Mouse (Mus musculus) liver, embryonic 11.5 days (tissue): ENCODE results near the gene Trak1. TPM values are rescaled to one million over a fixed set of nuclear protein-coding genes. Genes with fewer than 3 reads are reported as not detected.

Source experiments
- ATAC-seq: fragments of 200-750 bp; cut with Nextera tagmentation; replicated peaks from 2 replicates; pipeline ENCODE4 v1.8.0; 2017; ENCODE audit warnings: moderate number of reproducible peaks, mild to moderate bottlenecking, moderate TSS enrichment, moderate library complexity; ENCODE audit not compliant: low FRiP score
- DNase-seq: peaks from one replicate; pipeline ENCODE4 v3.0.0-alpha.2; 2017; ENCODE audit warnings: low spot score
- H3K27ac ChIP-seq: fragments of 300-500 bp; sonication (generic); 2 replicates; pipeline ENCODE4 v1.5.1; 2014; ENCODE audit warnings: mild to moderate bottlenecking, low read depth, low read length, control low read depth
- H3K27me3 ChIP-seq: fragments of 300-500 bp; sonication (generic); replicated peaks from 2 replicates; pipeline ENCODE4 v1.6.1; 2014; ENCODE audit warnings: low read length, mixed read lengths; ENCODE audit not compliant: control insufficient read depth, insufficient read depth
- H3K36me3 ChIP-seq: fragments of 300-500 bp; sonication (generic); 2 replicates; pipeline ENCODE4 v1.6.1; 2014; ENCODE audit warnings: mild to moderate bottlenecking, low read length, moderate library complexity, mixed read lengths; ENCODE audit not compliant: control insufficient read depth, insufficient read depth
- H3K4me1 ChIP-seq: fragments of 300-500 bp; sonication (generic); replicated peaks from 2 replicates; pipeline ENCODE4 v1.6.1; 2014; ENCODE audit warnings: low read length, mixed read lengths; ENCODE audit not compliant: control insufficient read depth, insufficient read depth
- H3K4me2 ChIP-seq: fragments of 300-500 bp; sonication (generic); 2 replicates; pipeline ENCODE4 v1.6.1; 2014; ENCODE audit warnings: mild to moderate bottlenecking, control low read depth, moderate library complexity
- H3K4me3 ChIP-seq: fragments of 300-500 bp; sonication (generic); 2 replicates; pipeline ENCODE4 v1.5.1; 2014; ENCODE audit warnings: low read depth, low read length, control low read depth
- H3K9ac ChIP-seq: fragments of 300-500 bp; sonication (generic); 2 replicates; pipeline ENCODE4 v1.6.1; 2014; ENCODE audit warnings: low read depth, low read length, control low read depth
- H3K9me3 ChIP-seq: fragments of 300-500 bp; sonication (generic); 2 replicates; pipeline ENCODE4 v1.6.1; 2016; ENCODE audit warnings: low read length, inconsistent platforms, mixed read lengths; ENCODE audit not compliant: control insufficient read depth
- WGBS: fragments of 180-500 bp; shearing (Covaris S2); extraction: QIAGEN DNeasy Blood & Tissue Kit; methylation state at CpG from one replicate; pipeline ENCODE4 v1.1.7; 2014; 5-methylcytosine and 5-hydroxymethylcytosine counted together
- polyA plus RNA-seq: library from polyadenylated mRNA; unstranded; fragments of >200 nt; fragmentation: Nextera tagmentation; extraction: Ambion mirVana; gene quantifications from 2 replicates; pipeline ENCODE4 v1.2.1, GENCODE M21; 2014

The Trak1 gene
- polyA plus RNA-seq, 1 experiment from 2014 or later, result 11.2 TPM

DNA sequence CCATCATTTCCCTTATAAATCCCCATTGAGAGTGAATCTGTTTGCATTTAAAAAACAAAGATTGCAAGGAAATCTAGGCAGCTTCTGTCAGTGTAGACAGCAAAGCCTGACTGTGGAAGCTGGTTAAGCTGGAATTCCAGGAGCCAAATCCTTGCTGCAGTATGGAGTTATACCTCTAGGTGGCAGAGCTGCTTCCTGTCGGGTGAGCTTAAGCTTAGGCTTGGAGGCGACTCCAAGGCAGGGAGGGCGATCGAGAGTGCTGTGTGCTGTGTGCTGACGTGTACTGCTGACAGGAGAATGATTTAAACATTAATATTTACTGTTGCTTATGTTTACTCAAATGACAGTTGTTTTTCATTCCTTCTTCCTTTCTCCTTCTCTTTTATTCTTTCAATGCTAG, 95.1 kb downstream of the Trak1 start:
- H3K4me3 ChIP-seq, result no peak overlapping the region
- H3K4me2 ChIP-seq, result no peak overlapping the region
- DNase-seq (no peak), ATAC-seq (0 out of 2 replicates have a peak, but pooled peaks have one; percentile 54)
- H3K36me3 ChIP-seq, result peaks cover 4% of the 10 kb centered on the region; the same call in 1 of the 2 replicates
- no peak overlapping the region for H3K9ac ChIP-seq
- H3K9me3 ChIP-seq, result no peaks in the 10 kb centered on the region
- no peaks in the 10 kb centered on the region for H3K4me1 ChIP-seq
- 31% methylated on average over 5 of the region's 5 CpGs for WGBS
- H3K27ac ChIP-seq, result no peak overlapping the region
- H3K27me3 ChIP-seq, result no peaks in the 10 kb centered on the region

DNA sequence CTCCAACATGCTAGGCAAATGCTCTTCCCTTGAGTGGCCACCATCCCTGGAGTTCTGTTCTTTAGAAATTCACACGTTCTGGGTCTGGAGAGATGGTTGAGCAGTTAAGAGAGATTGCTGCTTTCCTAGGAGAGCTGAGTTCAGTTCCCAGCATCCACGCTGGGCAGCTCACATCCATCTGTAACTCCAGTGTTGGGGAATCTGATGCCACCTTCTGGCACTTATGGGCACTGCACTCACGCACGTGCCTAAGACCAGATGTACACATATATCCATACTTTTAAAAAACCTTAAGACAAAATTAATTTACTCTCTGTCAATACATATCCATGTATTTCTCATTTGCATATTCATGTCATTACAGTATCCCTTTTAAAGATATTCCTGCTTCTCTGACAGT, 95.8 kb downstream of the Trak1 start:
- Histone ChIP-seq H3K27ac (no peak overlapping the region), H3K4me3 (no peak overlapping the region), H3K4me1 (no peaks in the 10 kb centered on the region), H3K9me3 (no peaks in the 10 kb centered on the region), H3K36me3 (peaks cover 4% of the 10 kb centered on the region; the same call in 1 of the 2 replicates), H3K9ac (no peak overlapping the region), H3K27me3 (no peaks in the 10 kb centered on the region), H3K4me2 (no peak overlapping the region)
- DNase-seq (no peak), ATAC-seq (no peak)
- WGBS, result 87% methylated on average over 4 of the region's 4 CpGs

DNA sequence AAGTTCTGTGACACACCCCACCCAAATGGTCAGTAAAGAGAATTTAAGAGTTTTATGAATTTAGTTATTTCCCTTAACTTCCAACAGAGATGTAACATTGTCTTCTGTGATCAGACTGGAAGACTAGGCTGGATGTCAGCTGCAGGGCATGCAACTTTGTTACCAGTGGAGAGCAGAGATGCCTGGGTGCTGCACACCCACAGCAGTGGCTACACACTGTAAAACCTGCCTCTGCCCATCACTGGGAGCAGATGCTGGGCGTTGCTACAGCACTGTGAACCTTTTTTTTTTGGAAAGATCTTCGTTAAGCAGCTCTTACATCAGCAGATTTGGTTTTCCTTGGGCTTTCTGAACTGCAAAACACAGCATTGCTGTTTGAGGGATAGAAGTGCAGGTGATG, 97.6 kb downstream of the Trak1 start:
- DNase-seq (no peak), ATAC-seq (no peak)
- H3K4me2 ChIP-seq, result no peak overlapping the region
- 77% methylated on average over 2 of the region's 2 CpGs for WGBS
- H3K27ac ChIP-seq, result no peak overlapping the region
- peaks cover 4% of the 10 kb centered on the region; the same call in 1 of the 2 replicates for H3K36me3 ChIP-seq
- no peaks in the 10 kb centered on the region for H3K4me1 ChIP-seq
- H3K4me3 ChIP-seq, result no peak overlapping the region
- no peaks in the 10 kb centered on the region for H3K9me3 ChIP-seq
- H3K27me3 ChIP-seq, result no peaks in the 10 kb centered on the region
- no peak overlapping the region for H3K9ac ChIP-seq

DNA sequence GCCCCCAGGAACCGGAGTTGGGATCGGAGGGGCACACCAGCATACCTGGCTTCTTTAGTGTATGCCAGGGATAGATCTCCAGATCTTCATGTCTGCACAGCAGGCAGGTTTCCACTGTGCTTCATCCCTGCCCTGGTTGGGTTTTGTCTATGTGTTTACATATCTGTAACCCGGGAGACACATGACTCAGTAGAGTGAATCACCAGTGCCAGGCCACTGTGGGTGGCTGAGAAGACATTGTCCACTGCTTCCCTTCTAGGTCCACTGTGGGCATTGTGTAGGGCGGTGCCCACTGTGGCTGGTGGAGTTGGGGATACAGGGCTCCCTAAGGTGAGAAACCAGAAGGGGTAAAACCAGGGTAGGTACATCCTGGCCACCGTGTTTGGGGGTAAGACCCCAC, 98.5 kb downstream of the Trak1 start:
- Histone ChIP-seq H3K36me3 (peaks cover 4% of the 10 kb centered on the region; the same call in 1 of the 2 replicates), H3K9ac (no peak overlapping the region), H3K27me3 (no peaks in the 10 kb centered on the region), H3K4me2 (no peak overlapping the region), H3K4me3 (no peak overlapping the region), H3K9me3 (no peaks in the 10 kb centered on the region), H3K27ac (no peak overlapping the region), H3K4me1 (no peaks in the 10 kb centered on the region)
- ATAC-seq (no peak), DNase-seq (no peak)
- 85% methylated on average over 5 of the region's 5 CpGs for WGBS

DNA sequence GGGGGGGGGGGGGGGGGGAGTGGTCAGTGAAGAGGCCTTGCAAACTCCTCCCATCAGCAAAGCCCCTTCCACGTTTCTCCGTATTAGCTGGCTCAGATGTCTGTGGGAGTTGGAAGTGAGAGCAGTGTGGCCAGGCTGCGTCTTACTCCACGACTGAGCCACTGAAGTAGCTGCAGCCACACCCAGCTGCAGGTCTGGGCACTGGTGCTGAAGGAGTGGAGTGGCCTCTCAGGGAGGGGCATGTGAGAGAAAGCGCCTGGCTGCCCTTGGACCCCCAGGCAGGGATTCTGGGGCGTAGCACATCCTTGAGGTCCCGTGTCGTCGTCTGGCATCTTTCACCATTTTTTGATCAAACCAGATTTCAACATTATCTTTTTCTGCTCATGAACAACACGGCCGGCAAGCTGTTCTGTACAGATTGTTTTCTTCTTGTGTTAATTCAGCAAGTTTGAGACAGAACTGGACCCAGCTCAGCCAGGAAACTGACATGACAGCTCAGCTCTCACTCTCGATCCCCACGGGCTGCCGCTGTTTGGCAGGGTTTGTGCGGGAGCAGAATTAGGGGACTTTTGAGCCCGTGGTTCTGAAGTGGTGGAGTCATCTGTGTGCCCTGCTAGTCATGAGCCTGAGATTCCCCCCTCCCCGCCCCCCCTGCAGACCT, 100.9 kb downstream of the Trak1 start:
- Histone ChIP-seq H3K27me3 (no peaks in the 10 kb centered on the region), H3K4me3 (no peak overlapping the region), H3K9ac (no peak overlapping the region), H3K9me3 (no peaks in the 10 kb centered on the region), H3K4me1 (no peaks in the 10 kb centered on the region), H3K4me2 (no peak overlapping the region), H3K36me3 (no peaks in the 10 kb centered on the region), H3K27ac (no peak overlapping the region)
- 74% methylated on average over 17 of the region's 17 CpGs for WGBS
- no peak for DNase-seq
- no peak for ATAC-seq

DNA sequence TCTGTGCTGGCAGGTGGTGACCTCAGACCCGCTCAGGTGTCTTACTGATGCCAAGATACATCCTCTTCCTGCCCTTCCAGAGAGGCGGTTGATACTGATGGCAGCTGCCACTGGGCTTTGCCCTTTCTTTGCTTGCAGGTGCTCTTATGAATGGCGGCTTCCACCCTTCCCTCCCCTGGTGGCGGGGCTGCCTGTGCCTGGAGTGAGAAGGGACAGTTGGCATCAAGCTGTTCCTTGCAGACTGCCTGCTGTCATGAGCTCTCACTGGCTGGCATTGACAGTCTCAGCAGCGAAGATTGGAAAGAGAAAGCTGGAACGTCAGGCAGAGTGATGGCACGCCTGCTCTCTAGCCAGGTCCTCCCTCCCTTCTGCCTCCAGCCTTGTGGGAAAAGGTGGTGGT, 101.5 kb downstream of the Trak1 start:
- no peaks in the 10 kb centered on the region for H3K27me3 ChIP-seq
- no peak overlapping the region for H3K27ac ChIP-seq
- ATAC-seq, result no peak
- no peaks in the 10 kb centered on the region for H3K36me3 ChIP-seq
- no peaks in the 10 kb centered on the region for H3K4me1 ChIP-seq
- no peak for DNase-seq
- H3K9ac ChIP-seq, result no peak overlapping the region
- H3K4me2 ChIP-seq, result no peak overlapping the region
- H3K4me3 ChIP-seq, result no peak overlapping the region
- H3K9me3 ChIP-seq, result no peaks in the 10 kb centered on the region
- WGBS, result 79% methylated on average over 7 of the region's 7 CpGs

DNA sequence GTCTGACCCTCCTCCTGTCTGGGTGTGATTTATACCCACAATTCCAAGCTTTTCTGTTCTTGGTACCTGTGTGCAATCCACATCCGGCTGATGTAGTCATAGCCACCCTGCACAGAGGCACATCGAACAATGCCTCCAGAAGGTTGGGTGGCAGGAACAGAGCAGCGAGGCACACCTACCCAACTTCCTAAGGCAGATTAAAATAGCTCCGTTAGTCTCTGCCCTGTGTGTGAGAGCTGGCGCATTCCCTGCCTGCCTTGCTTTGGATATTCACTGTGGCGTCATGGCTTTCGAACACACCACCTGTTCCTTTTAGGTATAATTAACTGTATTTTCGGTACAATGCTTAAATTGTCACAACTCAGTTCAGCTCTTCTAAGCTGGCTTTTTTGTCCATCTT, 103.3 kb downstream of the Trak1 start:
- Histone ChIP-seq H3K36me3 (no peaks in the 10 kb centered on the region), H3K4me2 (no peak overlapping the region), H3K27ac (no peak overlapping the region), H3K4me1 (no peaks in the 10 kb centered on the region), H3K4me3 (no peak overlapping the region), H3K9me3 (no peaks in the 10 kb centered on the region), H3K9ac (no peak overlapping the region), H3K27me3 (no peaks in the 10 kb centered on the region)
- ATAC-seq (no peak), DNase-seq (no peak)
- 88% methylated on average over 8 of the region's 8 CpGs for WGBS

DNA sequence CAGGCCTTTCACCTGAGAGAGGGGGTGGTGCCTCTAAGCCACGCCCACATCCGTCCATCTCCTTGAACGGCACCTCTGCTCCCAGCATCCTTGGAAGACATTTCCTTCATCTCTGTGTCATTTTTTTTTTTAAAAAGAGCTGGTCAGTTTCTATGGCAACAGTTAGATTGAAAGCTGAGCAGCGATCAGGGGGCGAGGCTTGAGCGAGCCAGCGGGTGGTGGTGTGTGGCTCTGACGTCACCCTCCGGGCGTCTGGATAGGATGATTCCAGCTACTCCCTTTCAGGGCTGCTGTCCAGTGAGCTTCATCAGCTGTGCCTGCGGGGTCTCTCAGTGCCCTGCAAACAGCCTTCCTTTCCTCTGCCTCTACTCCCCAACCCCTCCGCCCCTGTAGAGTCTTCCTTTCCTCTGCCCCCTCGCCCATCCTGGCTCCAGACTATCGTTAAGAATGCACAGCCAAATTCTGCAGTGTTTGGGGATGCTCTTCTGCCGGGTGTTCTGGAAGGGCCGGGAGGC, 105.9 kb downstream of the Trak1 start:
- Histone ChIP-seq H3K27ac (no peak overlapping the region), H3K9ac (no peak overlapping the region), H3K27me3 (no peaks in the 10 kb centered on the region), H3K36me3 (no peaks in the 10 kb centered on the region), H3K4me2 (0 out of 2 replicates have a peak overlapping the region, but pooled peaks have one; percentile 1), H3K4me1 (no peaks in the 10 kb centered on the region), H3K9me3 (no peaks in the 10 kb centered on the region), H3K4me3 (no peak overlapping the region)
- WGBS, result 57% methylated on average over 16 of the region's 16 CpGs
- peak; percentile 47; the same call in 1 of the 2 replicates for ATAC-seq
- no peak for DNase-seq

DNA sequence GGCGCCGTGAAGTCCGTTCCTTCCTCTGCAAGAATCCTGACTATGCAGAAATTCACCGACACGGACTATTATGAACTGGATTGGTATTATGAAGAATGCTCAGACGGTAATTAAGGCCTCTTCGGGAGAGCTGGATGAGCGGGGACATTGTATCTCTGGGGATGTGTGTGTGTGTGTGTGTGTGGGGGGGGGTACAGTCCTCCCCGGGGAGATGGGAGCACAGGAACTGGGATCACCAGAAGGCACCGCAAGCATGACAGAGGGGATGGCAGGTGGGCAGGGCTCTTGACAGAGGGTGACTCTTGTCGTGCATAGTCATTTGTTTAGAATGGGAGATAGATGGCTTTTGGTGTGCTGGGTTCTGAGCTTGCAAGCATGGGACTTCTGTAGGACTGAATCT, 106.4 kb downstream of the Trak1 start:
- Histone ChIP-seq H3K4me2 (0 out of 2 replicates have a peak overlapping the region, but pooled peaks have one; percentile 1), H3K9me3 (no peaks in the 10 kb centered on the region), H3K27me3 (no peaks in the 10 kb centered on the region), H3K9ac (no peak overlapping the region), H3K27ac (no peak overlapping the region), H3K4me3 (no peak overlapping the region), H3K36me3 (no peaks in the 10 kb centered on the region), H3K4me1 (no peaks in the 10 kb centered on the region)
- 83% methylated on average over 11 of the region's 11 CpGs for WGBS
- DNase-seq (no peak), ATAC-seq (no peak)
